Mouse (Mus musculus) ES-Bruce4 (cell line): Measurements from ENCODE around the gene Mamstr.

ENCODE experiments used
- CTCF ChIP-seq: IDR thresholded peaks from one replicate; pipeline ENCODE4 v1.8.1; 2011; ENCODE audit warnings: low read depth, low read length
- POLR2A ChIP-seq: IDR thresholded peaks from one replicate; pipeline ENCODE4 v1.8.1; 2011; ENCODE audit warnings: low read length; ENCODE audit not compliant: insufficient read depth

DNA sequence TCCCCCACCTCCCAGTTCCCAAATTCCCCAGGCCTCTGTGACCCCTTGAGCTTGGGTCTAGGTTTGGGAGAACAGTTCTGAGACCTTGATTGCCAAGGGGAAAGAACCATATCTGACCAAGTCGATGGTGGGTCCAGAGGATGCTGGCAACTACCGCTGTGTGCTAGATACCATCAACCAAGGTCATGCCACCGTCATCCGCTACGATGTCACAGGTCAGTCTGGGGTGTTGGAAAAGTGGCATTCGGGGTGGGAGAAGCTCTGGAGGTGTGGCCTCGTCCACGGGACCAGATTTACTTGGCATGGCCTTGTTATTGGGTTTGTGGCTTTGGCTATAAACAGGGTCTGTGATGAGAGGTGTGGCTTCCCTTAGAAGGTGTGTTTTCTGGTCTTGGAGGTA lies 14.3 kb upstream of the Mamstr start:
- no peak for TF ChIP-seq CTCF
- no peak for TF ChIP-seq POLR2A
